Mouse (Mus musculus) CH12.LX (cell line): ENCODE results near the gene Slc2a3.

Source experiments
- CHD2 ChIP-seq: IDR thresholded peaks from 2 replicates; pipeline ENCODE4 v1.6.1; 2011; ENCODE audit warnings: low read length, improper control_type of control experiment
- POLR2A ChIP-seq: IDR thresholded peaks from 2 replicates; pipeline ENCODE4 v1.6.1; 2011; ENCODE audit warnings: low read depth, mild to moderate bottlenecking, improper control_type of control experiment, low read length
- TCF12 ChIP-seq: IDR thresholded peaks from 2 replicates; pipeline ENCODE4 v1.6.1; 2014; ENCODE audit warnings: low read depth, mild to moderate bottlenecking, inconsistent platforms, low read length, improper control_type of control experiment

- TF ChIP-seq CHD2: no peak
- TF ChIP-seq POLR2A: no peak
- TF ChIP-seq TCF12: no peak
Observed at GRCm38 (mm10) chr6:122843759-122844158, 42.3 kb upstream of the Slc2a3 start.
